Mouse (Mus musculus) heart, adult 2 months (tissue): ENCODE data around the gene Abcb1b. TPM values are rescaled to one million over a fixed set of nuclear protein-coding genes. Genes with fewer than 3 reads are reported as not detected.
"Not testable (repeated sequence)": the region's sequence is repeated elsewhere in the genome, so short reads cannot be mapped to it uniquely, and the experiment has no call there.

Source experiments
- DNase-seq, 2 experiments: peaks; one replicate each; pipeline ENCODE4 v3.0.0; 2021
- H3K27ac ChIP-seq: fragments of 200-600 bp; 2 replicates; pipeline ENCODE4 v1.8.1; 2022
- H3K27me3 ChIP-seq: fragments of 200-500 bp; 2 replicates; pipeline ENCODE4 v1.6.1; 2012; ENCODE audit warnings: mild to moderate bottlenecking, low read length, inconsistent platforms, mixed read lengths; ENCODE audit not compliant: control insufficient read depth, insufficient read depth
- H3K36me3 ChIP-seq: fragments of 200-500 bp; 2 replicates; pipeline ENCODE4 v1.6.1; 2012; ENCODE audit warnings: low read length, inconsistent platforms; ENCODE audit not compliant: control insufficient read depth, insufficient read depth
- H3K4me1 ChIP-seq: fragments of 200-500 bp; 2 replicates; pipeline ENCODE4 v1.6.1; 2011; ENCODE audit warnings: low read length; ENCODE audit not compliant: control insufficient read depth, insufficient read depth
- H3K4me3 ChIP-seq: fragments of 200-600 bp; 2 replicates; pipeline ENCODE4 v1.8.1; 2022
- H3K79me2 ChIP-seq: fragments of 200-500 bp; replicated peaks from 2 replicates; pipeline ENCODE4 v1.6.1; 2012; ENCODE audit warnings: mild to moderate bottlenecking, inconsistent platforms, low read length, moderate library complexity, mixed read lengths; ENCODE audit not compliant: control insufficient read depth, insufficient read depth
- H3K9ac ChIP-seq: fragments of 200-500 bp; 2 replicates; pipeline ENCODE4 v1.6.1; 2012; ENCODE audit warnings: low read depth, mild to moderate bottlenecking, control low read depth, inconsistent platforms, low read length, mixed read lengths
- CTCF ChIP-seq: fragments of 200-600 bp; IDR thresholded peaks from 2 replicates; pipeline ENCODE4 v1.8.1; 2022; ENCODE audit warnings: antibody characterized with exemption, mild to moderate bottlenecking, moderate library complexity
- EP300 ChIP-seq: fragments of 200-500 bp; IDR thresholded peaks from 2 replicates; pipeline ENCODE4 v1.6.1; 2011; ENCODE audit warnings: low read depth, low read length, control low read depth; ENCODE audit not compliant: insufficient read depth
- POLR2A ChIP-seq: fragments of 200-500 bp; IDR thresholded peaks from 2 replicates; pipeline ENCODE4 v1.6.1; 2011; ENCODE audit warnings: mild to moderate bottlenecking, low read depth, low read length, control low read depth; ENCODE audit not compliant: insufficient read depth
- WGBS: fragments of 180-500 bp; shearing (Covaris S2); methylation state at CpG from one replicate; pipeline ENCODE4 v1.1.7; 2018; 5-methylcytosine and 5-hydroxymethylcytosine counted together
- intact Hi-C: fragments of 180-260 bp; cut with DNase I; formaldehyde crosslinking; loops from one replicate; pipeline ENCODE4 v1.15.1; 2025
- polyA plus RNA-seq: library from polyadenylated mRNA; depleted of rRNA; stranded (reverse); fragments of >200 nt; gene quantifications from 2 replicates; pipeline ENCODE4 v1.2.3, GENCODE M21; 2012
- total RNA-seq, 2 experiments: library from RNA; stranded (reverse); gene quantifications; 2 replicates each; pipeline ENCODE4 v1.2.3; 2021

Gene Abcb1b
- total and polyA plus RNA-seq, 3 experiments: 3.2 to 5.0 (median 3.3) TPM

GRCm38 (mm10) chr5:8857201-8857600, 59.3 kb downstream of the Abcb1b start:
- Histone ChIP-seq H3K9ac (no peak overlapping the region), H3K4me3 (no peak overlapping the region), H3K36me3 (no peaks in the 10 kb centered on the region), H3K79me2 (no peaks in the 10 kb centered on the region), H3K27ac (no peak overlapping the region), H3K27me3 (no peaks in the 10 kb centered on the region), H3K4me1 (no peaks in the 10 kb centered on the region)
- no peak for TF ChIP-seq POLR2A
- no peak for TF ChIP-seq EP300
- no peak for TF ChIP-seq CTCF
- 72% methylated on average over 6 of the region's 6 CpGs for WGBS
- intact Hi-C loops: no loop called here
- DNase-seq: no peak

- intact Hi-C loops: loop anchor here (10.0 kb wide), 1 partner anchor 193 kb away; no protein-coding TSS in a partner anchor
Observed at GRCm38 (mm10) chr5:8861811-8862210, 63.9 kb downstream of the Abcb1b start.

GRCm38 (mm10) chr5:8863580-8864337, 65.8 kb downstream of the Abcb1b start:
- H3K27ac ChIP-seq: peak overlapping the region; percentile 87
- intact Hi-C loops: loop anchor here (10.0 kb wide), 1 partner anchor 191 kb away; no protein-coding TSS in a partner anchor
- WGBS: 43% methylated on average over 14 of the region's 14 CpGs

More at GRCm38 (mm10) chr5:8861811-8862210, 63.9 kb downstream of the Abcb1b start:
- H3K4me1 ChIP-seq: peaks cover 7% of the 10 kb centered on the region
- no peak overlapping the region for H3K4me3 ChIP-seq
- no peaks in the 10 kb centered on the region; the same call in none of the 2 replicates for H3K36me3 ChIP-seq
- 53% methylated on average over 1 of the region's 1 CpGs for WGBS
- no peak overlapping the region for H3K9ac ChIP-seq
- no peak overlapping the region for H3K27ac ChIP-seq
- TF ChIP-seq CTCF (no peak), EP300 (no peak), POLR2A (no peak)
- H3K27me3 ChIP-seq: no peaks in the 10 kb centered on the region
- H3K79me2 ChIP-seq: no peaks in the 10 kb centered on the region
- DNase-seq: no peak

GRCm38 (mm10) chr5:8865630-8866029, 67.7 kb downstream of the Abcb1b start:
- peak in 1 of 2 experiments; percentile 24 for DNase-seq
- H3K36me3 ChIP-seq, H3K4me3 ChIP-seq, H3K4me1 ChIP-seq, H3K27me3 ChIP-seq, H3K79me2 ChIP-seq, H3K9ac ChIP-seq: not testable (repeated sequence)
- 48% methylated on average over 11 of the region's 11 CpGs for WGBS
- H3K27ac ChIP-seq: peak overlapping the region; percentile 87
- TF ChIP-seq EP300: 0 out of 2 replicates have a peak, but pooled peaks have one; percentile 9
- intact Hi-C loops: loop anchor here (5.0 to 10.0 kb wide), 5 partner anchors 132 to 562 kb away; partner anchors contain the start of genes Crot and Dmtf1

More at GRCm38 (mm10) chr5:8863580-8864337, 65.8 kb downstream of the Abcb1b start:
- peak overlapping the region; percentile 64 for H3K9ac ChIP-seq
- no peaks in the 10 kb centered on the region for H3K79me2 ChIP-seq
- H3K4me1 ChIP-seq: peaks cover 7% of the 10 kb centered on the region
- no peaks in the 10 kb centered on the region for H3K27me3 ChIP-seq
- no peaks in the 10 kb centered on the region; the same call in none of the 2 replicates for H3K36me3 ChIP-seq
- H3K4me3 ChIP-seq: peak overlapping the region; percentile 14; the same call in 1 of the 2 replicates
- no peak for TF ChIP-seq POLR2A
- TF ChIP-seq EP300: no peak
- TF ChIP-seq CTCF: no peak
- DNase-seq: peak in 1 of 2 experiments; percentile 14

GRCm38 (mm10) chr5:8866366-8866765, 68.4 kb downstream of the Abcb1b start:
- TF ChIP-seq CTCF (no peak), EP300 (no peak), POLR2A (no peak)
- H3K36me3 ChIP-seq: no peaks in the 10 kb centered on the region; the same call in none of the 2 replicates
- H3K4me3 ChIP-seq: no peak overlapping the region
- no peak overlapping the region for H3K9ac ChIP-seq
- intact Hi-C loops: loop anchor here (5.0 to 10.0 kb wide), 5 partner anchors 131 to 561 kb away; partner anchors contain the start of genes Crot and Dmtf1
- no peaks in the 10 kb centered on the region for H3K27me3 ChIP-seq
- H3K4me1 ChIP-seq: peaks cover 7% of the 10 kb centered on the region
- H3K79me2 ChIP-seq: no peaks in the 10 kb centered on the region
- no peak overlapping the region for H3K27ac ChIP-seq
- WGBS: 80% methylated on average over 5 of the region's 5 CpGs
- no peak for DNase-seq

- Histone ChIP-seq H3K79me2 (no peaks in the 10 kb centered on the region), H3K36me3 (no peaks in the 10 kb centered on the region; the same call in none of the 2 replicates), H3K27me3 (no peaks in the 10 kb centered on the region), H3K27ac (no peak overlapping the region), H3K9ac (no peak overlapping the region), H3K4me1 (peaks cover 2% of the 10 kb centered on the region), H3K4me3 (no peak overlapping the region)
- TF ChIP-seq POLR2A (no peak), EP300 (peak; percentile 28; the same call in 1 of the 2 replicates), CTCF (peak; percentile 82)
- intact Hi-C loops: loop anchor here (5.0 to 10.0 kb wide), 5 partner anchors 129 to 559 kb away; partner anchors contain the start of genes Crot and Dmtf1
- DNase-seq: peak; percentile 30 to 45
- WGBS: 3% methylated on average over 1 of the region's 1 CpGs
Observed at GRCm38 (mm10) chr5:8868019-8868418, 70.1 kb downstream of the Abcb1b start.
